Mouse (Mus musculus) granulocyte monocyte progenitor cell, adult 5-6 weeks (primary cell): ENCODE measurements around the gene Nupl1. TPM values are rescaled to one million over a fixed set of nuclear protein-coding genes. Genes with fewer than 3 reads are reported as not detected.
A peak's percentile ranks its signal among the peaks of the same experiment; 100 is the strongest.

ENCODE experiments used
- ATAC-seq: replicated peaks from 2 replicates; pipeline ENCODE4 v1.8.0; 2016; ENCODE audit warnings: mild to moderate bottlenecking, moderate TSS enrichment, inconsistent platforms; ENCODE audit not compliant: poor library complexity, severe bottlenecking
- total RNA-seq, 2 experiments: library from RNA; stranded (forward) in 1 of 2; stranded (reverse) in 1 of 2; fragments of 200-712, 200-1000 nt in 1 of 2; fragments of >200 nt in 1 of 2; fragmentation: Nextera tagmentation in 1 of 2; gene quantifications; 2 replicates each; pipeline ENCODE4 v1.2.3; 2014 to 2017

The Nupl1 gene
- total RNA-seq, 2 experiments from 2014 or later: not detected

GRCm38 (mm10) chr14:60250879-60251278 is 352 bp downstream of the Nupl1 start:
- peak; percentile 28 for ATAC-seq

- 0 out of 2 replicates have a peak, but pooled peaks have one; percentile 6 for ATAC-seq
Observed at GRCm38 (mm10) chr14:60250366-60250765, 865 bp downstream of the Nupl1 start.

- ATAC-seq: no peak
Observed at GRCm38 (mm10) chr14:60238551-60238950, 12.7 kb downstream of the Nupl1 start.

GRCm38 (mm10) chr14:60219886-60220285 is 31.3 kb downstream of the Nupl1 start:
- no peak for ATAC-seq

- ATAC-seq: no peak
Observed at GRCm38 (mm10) chr14:60217616-60218015, 33.6 kb downstream of the Nupl1 start.

- ATAC-seq: no peak
Observed at GRCm38 (mm10) chr14:60216125-60216524, 35.1 kb downstream of the Nupl1 start.

GRCm38 (mm10) chr14:60215000-60215399 is 36.2 kb downstream of the Nupl1 start:
- ATAC-seq: no peak

- no peak for ATAC-seq
Observed at GRCm38 (mm10) chr14:60214040-60214439, 37.2 kb downstream of the Nupl1 start.

- ATAC-seq: no peak
Observed at GRCm38 (mm10) chr14:60209166-60209565, 42.1 kb downstream of the Nupl1 start.

GRCm38 (mm10) chr14:60204993-60205392 is 46.2 kb downstream of the Nupl1 start:
- ATAC-seq: peak; percentile 83

- no peak for ATAC-seq
Observed at GRCm38 (mm10) chr14:60196884-60197283, 54.3 kb downstream of the Nupl1 start, which contains the start of gene Atp8a2. TSS of gene Atp8a2 (minus strand) at chr14:60197179.

- ATAC-seq: no peak
Observed at GRCm38 (mm10) chr14:60195999-60196398, 55.2 kb downstream of the Nupl1 start.

GRCm38 (mm10) chr14:60194606-60195005 is 56.6 kb downstream of the Nupl1 start:
- peak; percentile 48 for ATAC-seq

GRCm38 (mm10) chr14:60189771-60190170 is 61.5 kb downstream of the Nupl1 start:
- ATAC-seq: no peak

GRCm38 (mm10) chr14:60188201-60188825 is 62.9 kb downstream of the Nupl1 start:
- no peak for ATAC-seq

GRCm38 (mm10) chr14:60181306-60181705 is 69.9 kb downstream of the Nupl1 start:
- ATAC-seq: no peak

- no peak for ATAC-seq
Observed at GRCm38 (mm10) chr14:60178571-60178955, 72.7 kb downstream of the Nupl1 start.

- peak; percentile 43 for ATAC-seq
Observed at GRCm38 (mm10) chr14:60177614-60178570, 73.3 kb downstream of the Nupl1 start.

- peak; percentile 43 for ATAC-seq
Observed at GRCm38 (mm10) chr14:60176891-60177613, 74.2 kb downstream of the Nupl1 start.

- ATAC-seq: peak; percentile 90
Observed at GRCm38 (mm10) chr14:60176469-60176890, 74.8 kb downstream of the Nupl1 start.
